Comparison of ENCODE assay signal across 20 mouse cellular contexts in the genomic region with DNA sequence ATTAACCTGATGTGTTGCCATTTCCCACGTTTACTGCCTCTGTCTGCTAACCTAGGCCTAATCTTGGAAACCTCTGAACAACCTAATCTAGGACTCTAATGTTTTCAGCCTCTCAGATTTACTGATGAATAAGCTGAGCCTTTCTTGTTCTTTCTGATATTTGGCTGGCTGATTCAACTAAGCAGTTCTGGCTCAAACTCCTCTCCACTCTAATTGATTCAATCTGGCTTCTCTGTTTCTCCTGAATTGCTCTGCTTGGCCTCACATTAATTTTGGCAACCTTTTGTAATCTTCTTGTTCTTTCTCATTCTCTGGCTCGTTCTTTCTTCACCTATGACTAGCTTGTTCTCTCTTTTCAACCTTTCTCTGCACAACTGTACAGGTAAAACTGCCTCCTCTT.
DNase-seq lines count a peak whose midpoint lies in the region; ATAC-seq and TF ChIP-seq lines count a peak whose summit lies in the region.
"Had no signal": no experiment of that assay in that cellular context is flagged by ENCODE, and none has a peak within 500 bp of the region (broad histone marks: within the 10 kb centered on the region; RNA-seq: fewer than 3 reads in every experiment).

No protein-coding gene starts in this region.

- no peak overlapping the region for H3K9ac ChIP-seq in embryonic facial prominence, embryonic 11.5 days (replicated peaks; ENCODE audit: low read length)
- no peak overlapping the region for H3K9ac ChIP-seq in heart, adult 2 months (ENCODE audit: low read depth, low read length)
- H3K9ac ChIP-seq: embryonic facial prominence, embryonic 12.5 days; heart, embryonic 13.5 days had no signal

- H3K4me2 ChIP-seq in embryonic facial prominence, embryonic 11.5 days (ENCODE audit: low read depth, low read length): no peak overlapping the region
- H3K4me2 ChIP-seq: embryonic facial prominence, embryonic 12.5 days; heart, embryonic 13.5 days had no signal

- 22% methylated on average over 2 of the region's 2 CpGs for WGBS in embryonic facial prominence, embryonic 11.5 days
- WGBS in embryonic facial prominence, embryonic 10.5 days: 41% methylated on average over 2 of the region's 2 CpGs
- WGBS in heart, adult 2 months: 25% methylated on average over 2 of the region's 2 CpGs

- intact Hi-C loops in heart, adult 2 months (cut with DNase I): no loop called here

- H3K4me1 ChIP-seq in embryonic facial prominence, embryonic 11.5 days (ENCODE audit: control insufficient read depth, insufficient read depth, low read length): no peaks in the 10 kb centered on the region
- H3K4me1 ChIP-seq in embryonic facial prominence, embryonic 10.5 days: peaks cover 3% of the 10 kb centered on the region; the same call in 1 of the 2 replicates
- no peaks in the 10 kb centered on the region for H3K4me1 ChIP-seq in heart, adult 2 months (ENCODE audit: control insufficient read depth, insufficient read depth, low read length)
- H3K4me1 ChIP-seq: embryonic facial prominence, embryonic 12.5 days; heart, embryonic 13.5 days had no signal

- no peaks in the 10 kb centered on the region for H3K36me3 ChIP-seq in embryonic facial prominence, embryonic 11.5 days (replicated peaks; ENCODE audit: control insufficient read depth, insufficient read depth, low read depth, low read length)
- no peaks in the 10 kb centered on the region for H3K36me3 ChIP-seq in embryonic facial prominence, embryonic 10.5 days (replicated peaks)
- H3K36me3 ChIP-seq in heart, adult 2 months (ENCODE audit: control insufficient read depth, insufficient read depth, low read length): no peaks in the 10 kb centered on the region
- H3K36me3 ChIP-seq: embryonic facial prominence, embryonic 12.5 days; heart, embryonic 13.5 days had no signal

- H3K9me3 ChIP-seq in embryonic facial prominence, embryonic 11.5 days (replicated peaks; ENCODE audit: control insufficient read depth, low read length): no peaks in the 10 kb centered on the region
- H3K9me3 ChIP-seq in embryonic facial prominence, embryonic 10.5 days: no peaks in the 10 kb centered on the region
- H3K9me3 ChIP-seq: embryonic facial prominence, embryonic 12.5 days; heart, embryonic 13.5 days had no signal

- no peak overlapping the region for H3K4me3 ChIP-seq in embryonic facial prominence, embryonic 11.5 days (ENCODE audit: low read depth, low read length)
- H3K4me3 ChIP-seq in embryonic facial prominence, embryonic 10.5 days: no peak overlapping the region
- H3K4me3 ChIP-seq in heart, adult 2 months: no peak overlapping the region
- H3K4me3 ChIP-seq: embryonic facial prominence, embryonic 12.5 days; heart, embryonic 13.5 days had no signal

- H3K27me3 ChIP-seq in embryonic facial prominence, embryonic 11.5 days (ENCODE audit: control insufficient read depth, insufficient read depth, low read length): no peaks in the 10 kb centered on the region
- H3K27me3 ChIP-seq in embryonic facial prominence, embryonic 10.5 days (replicated peaks; ENCODE audit: low read depth, poor library complexity, severe bottlenecking): no peaks in the 10 kb centered on the region
- H3K27me3 ChIP-seq in heart, adult 2 months (ENCODE audit: control insufficient read depth, insufficient read depth, low read length): no peaks in the 10 kb centered on the region
- H3K27me3 ChIP-seq: CH12.LX; embryonic facial prominence, embryonic 12.5 days; heart, embryonic 13.5 days had no signal

- ATAC-seq in embryonic facial prominence, embryonic 11.5 days (replicated peaks; ENCODE audit: insufficient number of reproducible peaks, low FRiP score, low TSS enrichment, low read depth): no peak
- ATAC-seq: forebrain, embryonic 16.5 days; hindbrain, embryonic 16.5 days; inflammation-experienced regulatory T-cells, adult 6 months; intestine, postnatal 0 days had no signal

- no peak for TF ChIP-seq CTCF in heart, adult 2 months (IDR thresholded peaks at IDR 0.05)

- no peak for TF ChIP-seq POLR2A in heart, adult 2 months (IDR thresholded peaks at IDR 0.05; ENCODE audit: insufficient read depth, low read depth, low read length)

- no peak for TF ChIP-seq EP300 in heart, adult 2 months (IDR thresholded peaks at IDR 0.05; ENCODE audit: insufficient read depth, low read depth, low read length)

- DNase-seq in embryonic facial prominence, embryonic 11.5 days (ENCODE audit: low spot score): peak; percentile 62
- DNase-seq in embryonic facial prominence, embryonic 10.5 days (ENCODE audit: low spot score): no peak
- peak; percentile 6 for DNase-seq in MN1 (ENCODE audit: low spot score)
- DNase-seq in brain, adult 2 months (ENCODE audit: low read depth, low spot score): peak; percentile 3
- DNase-seq in skeletal muscle tissue, adult 2 months (ENCODE audit: low read depth, low spot score): peak; percentile 20
- DNase-seq in cerebellum, postnatal 4 days (ENCODE audit: low spot score in 2 of 2): no peak
- no peak for DNase-seq in heart, adult 2 months
- DNase-seq: adrenal gland, postnatal 14 days; cerebellum, adult 2 months; cerebellum, postnatal 10 days; gastrocnemius, postnatal 25 days; heart, postnatal 36 days; kidney, adult 8-10 months had no signal

- no peak overlapping the region for H3K27ac ChIP-seq in embryonic facial prominence, embryonic 11.5 days (replicated peaks; ENCODE audit: low read depth, low read length)
- no peak overlapping the region for H3K27ac ChIP-seq in embryonic facial prominence, embryonic 10.5 days (replicated peaks)
- no peak overlapping the region for H3K27ac ChIP-seq in heart, adult 2 months
- H3K27ac ChIP-seq: embryonic facial prominence, embryonic 12.5 days; heart, embryonic 13.5 days had no signal

- no peaks in the 10 kb centered on the region for H3K79me2 ChIP-seq in heart, adult 2 months (replicated peaks; ENCODE audit: control insufficient read depth, insufficient read depth, low read length)

Comparison
In these comparisons a context has a peak if more than half of its experiments do, and no peak if none do; other contexts are left out.
1. DNase-seq: peak in embryonic facial prominence, embryonic 11.5 days (single experiment), MN1 (single experiment), brain, adult 2 months (single experiment) and skeletal muscle tissue, adult 2 months (single experiment); none in embryonic facial prominence, embryonic 10.5 days (single experiment), cerebellum, postnatal 4 days (0 of 2) and heart, adult 2 months (0 of 2).